Mouse (Mus musculus): ENCODE data around the gene Tspan31.

The Tspan31 gene

DNA sequence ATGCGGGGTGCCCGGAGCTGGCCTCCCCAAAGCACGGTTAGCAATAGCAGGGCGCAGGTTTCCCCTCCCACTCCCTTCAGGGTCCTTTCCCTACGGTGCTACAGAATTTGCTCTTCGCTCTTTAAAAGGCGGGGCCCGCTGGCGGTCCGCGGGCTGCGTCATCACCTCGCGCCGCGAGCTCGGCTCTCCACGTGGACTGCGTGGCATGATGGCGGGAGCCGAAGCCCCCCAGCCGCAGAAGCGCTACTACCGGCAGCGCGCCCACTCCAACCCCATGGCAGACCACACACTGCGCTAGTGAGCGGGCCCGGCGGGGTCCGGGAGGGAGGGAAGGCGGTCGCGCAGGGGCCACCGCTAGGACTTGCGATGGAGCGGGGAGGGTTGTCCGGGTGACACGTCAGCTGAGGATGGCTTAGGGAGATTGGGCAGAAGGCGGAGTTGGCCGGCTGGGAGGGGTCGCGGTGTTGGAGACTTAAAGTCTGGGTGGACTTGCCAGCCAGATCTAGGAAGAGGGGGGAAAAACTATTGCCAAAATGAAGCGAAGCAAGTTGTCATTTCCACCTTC, 28.2 kb downstream of the Tspan31 start:
- DNase-seq (ENCODE audit: low spot score): peak; percentile 84

DNA sequence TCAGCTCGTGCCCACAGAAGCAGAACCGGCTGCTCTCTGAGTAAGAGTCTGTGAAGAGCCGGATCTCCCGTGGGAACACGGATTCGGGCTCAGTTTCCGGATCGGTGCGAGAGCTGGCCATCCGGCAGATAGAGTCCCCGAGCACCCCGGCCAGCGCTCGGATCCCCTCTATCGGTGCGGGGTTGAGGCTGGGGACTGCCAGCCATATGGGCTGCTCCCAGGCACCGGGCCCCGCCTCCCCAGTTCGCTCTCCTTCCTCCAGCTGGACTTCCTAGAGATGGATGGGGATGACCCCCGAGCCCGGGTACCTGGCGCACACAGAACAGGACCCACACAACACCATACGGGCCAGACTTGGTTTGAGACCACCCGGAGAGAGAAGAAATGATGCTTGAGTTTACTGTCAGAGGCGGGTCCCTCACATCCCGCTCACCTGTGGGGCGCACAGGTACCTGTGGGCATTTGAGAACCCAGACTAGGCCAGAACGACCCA, 28.7 kb downstream of the Tspan31 start, which contains the start of the genes Mettl1 and Eef1akmt3:
Gene Mettl1, plus strand, starts transcription at position 141 of the 493 bp plus-strand sequence.
Gene Eef1akmt3, minus strand, starts transcription at position 240 of the 493 bp plus-strand sequence.
- peak; percentile 49 for DNase-seq (ENCODE audit: low spot score)

DNA sequence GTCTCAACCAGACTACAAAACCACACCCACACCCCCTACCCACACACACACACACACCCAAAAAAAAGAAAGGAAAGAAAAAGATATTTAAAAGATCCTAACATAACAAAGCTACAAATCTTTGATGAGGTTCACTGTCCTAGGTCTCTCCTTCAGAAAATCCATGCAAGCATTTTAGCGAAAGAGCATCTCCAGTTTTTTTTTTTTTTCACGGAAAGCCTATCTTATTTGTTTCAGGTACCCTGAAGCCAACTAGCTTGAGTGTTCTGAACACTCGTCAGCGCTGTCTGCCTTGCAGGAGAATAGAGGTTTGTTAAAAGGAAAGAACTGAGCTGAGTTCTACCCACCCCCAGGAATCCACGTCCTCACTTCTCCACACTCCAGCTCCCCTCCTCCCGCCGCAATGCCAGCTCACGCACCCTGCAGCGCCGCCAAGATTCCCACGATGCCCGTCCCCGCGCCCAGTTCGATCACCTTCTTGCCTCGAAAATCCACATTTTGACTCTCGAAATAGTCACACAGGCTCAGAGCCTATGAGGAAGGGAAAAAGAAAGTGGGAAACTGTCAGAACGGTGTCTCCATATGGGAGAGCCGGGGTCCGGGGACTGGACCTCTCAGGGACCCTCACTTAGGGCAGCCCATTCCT, 29.4 kb downstream of the Tspan31 start:
- DNase-seq (ENCODE audit: low spot score): no peak

DNA sequence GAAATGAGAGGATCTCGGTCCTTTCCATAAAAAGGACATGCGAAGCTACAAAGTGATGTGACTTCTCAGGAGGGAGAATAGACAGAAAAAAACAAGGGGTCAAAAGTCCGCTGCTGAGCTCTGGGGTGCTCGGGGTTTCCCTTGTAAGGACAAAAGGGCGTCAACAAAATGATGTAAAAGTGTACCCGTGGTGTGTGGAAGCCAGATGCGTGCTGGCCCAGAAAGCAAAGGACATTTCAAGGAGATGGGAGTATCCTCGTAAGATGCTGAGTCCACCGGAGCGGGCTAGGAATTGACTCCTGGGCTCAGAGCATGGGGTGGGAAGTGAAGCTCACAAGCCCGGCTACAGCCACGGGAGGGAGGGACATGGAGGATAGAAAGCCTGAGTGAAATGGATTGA, 32.4 kb downstream of the Tspan31 start:
- DNase-seq (ENCODE audit: low spot score): no peak

DNA sequence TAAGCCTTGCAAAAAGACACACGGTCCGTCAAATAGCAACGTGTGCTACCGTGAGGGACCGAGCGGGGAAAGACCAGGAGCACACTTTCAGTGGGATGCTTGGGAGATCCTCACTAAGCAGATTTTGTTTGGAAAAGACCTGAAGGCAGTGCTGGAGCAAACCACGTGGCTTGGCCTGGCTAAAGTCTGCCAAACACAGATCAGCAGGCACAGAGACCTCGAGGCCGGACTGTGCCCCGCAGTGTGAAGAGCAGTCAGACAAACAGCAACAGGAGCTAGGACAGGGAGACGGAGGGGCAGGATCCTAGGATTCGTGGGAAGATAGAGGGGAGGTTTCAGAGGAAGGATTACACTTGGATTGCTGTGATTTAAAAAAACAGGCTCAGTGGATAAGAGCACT, 33.8 kb downstream of the Tspan31 start:
- DNase-seq (ENCODE audit: low spot score): no peak

DNA sequence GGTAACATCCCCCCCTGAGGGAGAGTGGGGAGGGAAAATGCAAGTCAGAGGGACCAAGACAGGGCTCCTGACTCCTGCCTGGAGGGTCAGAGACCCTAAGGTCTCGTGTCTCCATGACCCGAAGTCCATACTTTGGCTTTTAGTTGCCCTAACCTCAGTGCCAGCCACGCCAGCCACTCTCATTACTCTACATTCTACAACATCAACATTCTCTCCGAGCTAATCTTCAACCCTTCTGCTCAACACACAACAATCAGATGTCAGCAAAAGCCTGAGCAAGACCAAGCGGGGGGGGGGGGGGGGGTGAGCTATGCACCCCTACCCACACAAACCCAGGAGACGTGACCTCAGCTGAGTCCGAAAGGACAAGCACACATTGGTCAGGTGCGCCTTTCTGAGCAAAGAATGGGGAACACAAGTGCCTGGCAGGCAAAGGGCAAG, 36.7 kb downstream of the Tspan31 start:
- DNase-seq (ENCODE audit: low spot score): no peak

DNA sequence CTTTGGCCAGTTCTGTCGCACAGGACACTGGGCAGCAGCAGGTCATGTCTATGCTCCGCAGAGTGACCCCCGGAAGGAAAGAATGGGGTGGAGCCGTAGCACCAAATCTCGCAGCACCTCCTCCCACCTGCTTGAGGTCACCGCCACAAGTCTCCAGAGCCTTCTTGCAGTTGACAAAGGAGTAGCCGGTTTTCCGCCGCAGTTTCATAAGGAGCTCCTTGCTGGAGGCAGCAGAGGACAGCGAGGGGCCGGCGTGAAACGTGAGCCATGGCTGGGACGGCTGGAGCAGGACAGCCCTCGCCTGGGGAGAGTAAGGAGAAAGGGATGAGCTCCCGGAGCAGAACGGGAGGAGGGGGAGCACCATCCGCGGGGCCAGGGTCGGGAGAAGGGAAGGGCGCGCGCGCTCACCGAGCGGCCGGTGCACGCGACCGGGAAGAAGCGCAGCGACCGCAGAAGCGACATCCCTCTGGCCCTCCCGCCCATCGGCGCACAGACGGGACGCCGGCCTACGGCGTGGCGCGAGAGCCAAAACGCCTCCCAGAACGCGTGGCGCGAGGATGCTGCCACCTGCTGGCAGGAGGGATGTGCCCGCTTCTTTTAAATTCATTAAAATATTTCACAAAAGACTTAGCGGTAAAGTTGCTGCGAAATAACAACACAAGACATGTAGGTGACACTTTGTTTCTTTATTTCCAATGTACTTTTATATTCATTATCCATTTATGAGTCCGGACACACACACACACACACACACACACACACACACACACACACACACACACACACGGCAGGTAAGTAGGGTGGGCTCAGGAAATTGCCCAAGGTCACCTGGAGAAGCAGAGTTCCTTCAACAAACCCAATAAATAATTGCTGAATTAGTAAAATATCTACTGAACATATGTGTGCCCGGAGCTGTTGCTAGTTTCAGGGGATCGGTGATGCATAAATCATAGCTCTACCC, 39.4 kb downstream of the Tspan31 start, which contains the start of gene Tsfm:
Gene Tsfm, minus strand, starts transcription at position 505 of the 961 bp plus-strand sequence.
- peak; percentile 97 for DNase-seq (ENCODE audit: low spot score)

DNA sequence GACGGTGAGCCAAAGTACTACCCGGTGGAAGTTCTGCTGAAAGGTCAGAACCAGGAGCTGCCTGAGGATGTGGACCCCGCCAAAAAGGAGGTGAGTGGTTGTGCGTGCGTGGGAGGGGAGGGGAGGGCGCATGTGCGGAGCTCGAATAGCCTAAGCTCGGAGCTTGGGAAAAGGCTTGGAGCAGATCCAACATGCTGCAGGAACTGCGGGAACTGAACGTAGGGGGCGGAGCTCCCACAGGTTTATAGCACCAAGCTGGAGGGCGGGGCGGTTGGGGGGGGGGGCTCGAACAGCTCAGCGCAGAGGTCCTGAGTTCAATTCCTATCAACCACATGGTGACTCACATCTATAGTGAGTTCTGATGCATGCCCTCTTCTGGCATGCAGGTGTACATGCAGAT, 51.6 kb downstream of the Tspan31 start:
- DNase-seq (ENCODE audit: low spot score): no peak

All from urinary bladder, postnatal 25 days (tissue).